Comparison of ENCODE assay signal across 9 mouse cellular contexts in the genomic region with DNA sequence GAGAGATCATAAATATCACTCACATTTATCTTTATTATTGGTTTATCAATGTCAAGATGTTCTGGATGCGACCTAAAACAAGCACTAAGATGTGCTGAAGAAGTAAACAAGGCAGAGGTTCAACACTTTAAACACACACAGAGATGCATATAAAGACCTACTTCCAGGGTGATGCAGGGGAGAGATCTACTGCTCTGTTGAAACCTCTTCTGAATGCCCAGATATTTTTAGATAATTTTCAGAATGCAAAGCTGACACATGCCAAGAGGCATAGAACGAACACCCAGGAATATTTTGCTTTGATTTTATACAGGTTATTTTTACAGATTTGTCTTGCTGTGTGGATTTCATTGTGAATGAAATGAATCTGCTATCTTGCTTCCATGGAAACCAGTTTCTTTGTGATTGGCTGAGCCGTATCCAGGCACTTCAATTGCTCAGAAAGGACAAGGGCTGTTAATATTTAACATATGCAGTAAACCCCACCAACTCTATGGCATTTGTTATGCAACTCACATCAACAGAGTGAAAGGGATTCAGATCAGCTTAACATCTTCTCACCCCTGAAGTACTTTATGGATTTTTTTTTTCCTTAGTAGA.
DNase-seq lines count a peak whose midpoint lies in the region; ATAC-seq and TF ChIP-seq lines count a peak whose summit lies in the region.
"Had no signal": no experiment of that assay in that cellular context is flagged by ENCODE, and none has a peak within 500 bp of the region (broad histone marks: within the 10 kb centered on the region; RNA-seq: fewer than 3 reads in every experiment).

No protein-coding gene starts in this region.

- H3K27me3 ChIP-seq in hindbrain, embryonic 15.5 days: no peaks in the 10 kb centered on the region
- H3K27me3 ChIP-seq in lung, postnatal 0 days (replicated peaks; ENCODE audit: insufficient read depth, low read length): no peaks in the 10 kb centered on the region
- no peaks in the 10 kb centered on the region for H3K27me3 ChIP-seq in stomach, postnatal 0 days (ENCODE audit: control insufficient read depth, insufficient read depth, low read length)
- H3K27me3 ChIP-seq: embryonic facial prominence, embryonic 13.5 days had no signal

- no peak for TF ChIP-seq EP300 in lung, postnatal 0 days (IDR thresholded peaks at IDR 0.05)
- no peak for TF ChIP-seq EP300 in stomach, postnatal 0 days (optimal IDR thresholded peaks at IDR 0.05)

- no peak overlapping the region for H3K9ac ChIP-seq in hindbrain, embryonic 15.5 days
- no peak overlapping the region for H3K9ac ChIP-seq in lung, postnatal 0 days (replicated peaks; ENCODE audit: low read depth)
- H3K9ac ChIP-seq in stomach, postnatal 0 days (ENCODE audit: low read length): no peak overlapping the region
- H3K9ac ChIP-seq: embryonic facial prominence, embryonic 13.5 days had no signal

- no peak for TF ChIP-seq CTCF in lung, postnatal 0 days (IDR thresholded peaks at IDR 0.05)
- no peak for TF ChIP-seq CTCF in stomach, postnatal 0 days (IDR thresholded peaks at IDR 0.05; ENCODE audit: low read depth)

- H3K4me1 ChIP-seq in hindbrain, embryonic 15.5 days (replicated peaks): peaks cover 26% of the 10 kb centered on the region
- no peaks in the 10 kb centered on the region for H3K4me1 ChIP-seq in lung, postnatal 0 days (ENCODE audit: insufficient read depth, low read depth, low read length)
- no peaks in the 10 kb centered on the region for H3K4me1 ChIP-seq in stomach, postnatal 0 days (replicated peaks; ENCODE audit: control insufficient read depth, insufficient read depth)

- peak; percentile 74 for ATAC-seq in hindbrain, embryonic 15.5 days (ENCODE audit: low FRiP score, low read depth)
- peak; percentile 83 for ATAC-seq in lung, postnatal 0 days
- peak; percentile 40; the same call in 1 of the 2 replicates for ATAC-seq in stomach, postnatal 0 days (ENCODE audit: low FRiP score, low TSS enrichment)

- H3K9me3 ChIP-seq in hindbrain, embryonic 15.5 days: no peaks in the 10 kb centered on the region
- H3K9me3 ChIP-seq in lung, postnatal 0 days (ENCODE audit: low read length): no peaks in the 10 kb centered on the region
- no peaks in the 10 kb centered on the region for H3K9me3 ChIP-seq in stomach, postnatal 0 days (ENCODE audit: control insufficient read depth, low read length)
- H3K9me3 ChIP-seq: embryonic facial prominence, embryonic 13.5 days had no signal

- no peaks in the 10 kb centered on the region for H3K36me3 ChIP-seq in hindbrain, embryonic 15.5 days
- H3K36me3 ChIP-seq in lung, postnatal 0 days (ENCODE audit: insufficient read depth, low read length): no peaks in the 10 kb centered on the region
- no peaks in the 10 kb centered on the region for H3K36me3 ChIP-seq in stomach, postnatal 0 days (ENCODE audit: control insufficient read depth, insufficient read depth, low read length)
- H3K36me3 ChIP-seq: embryonic facial prominence, embryonic 13.5 days had no signal

- peak overlapping the region; percentile 73 for H3K27ac ChIP-seq in hindbrain, embryonic 15.5 days (replicated peaks)
- no peak overlapping the region for H3K27ac ChIP-seq in lung, postnatal 0 days (ENCODE audit: low read length)
- no peak overlapping the region for H3K27ac ChIP-seq in stomach, postnatal 0 days (replicated peaks)
- H3K27ac ChIP-seq: embryonic facial prominence, embryonic 13.5 days had no signal

- no peak overlapping the region for H3K4me2 ChIP-seq in hindbrain, embryonic 15.5 days
- no peak overlapping the region for H3K4me2 ChIP-seq in lung, postnatal 0 days (replicated peaks; ENCODE audit: low read depth, low read length)
- no peak overlapping the region for H3K4me2 ChIP-seq in stomach, postnatal 0 days (replicated peaks; ENCODE audit: low read depth)
- H3K4me2 ChIP-seq: embryonic facial prominence, embryonic 13.5 days had no signal

- peak; percentile 60 for DNase-seq in right cerebral cortex, adult 18-20 months
- no peak for DNase-seq in right cerebral cortex, postnatal 14 days
- DNase-seq in lung, postnatal 0 days (ENCODE audit: low spot score): peak; percentile 84
- peak; percentile 31 for DNase-seq in stomach, postnatal 0 days (ENCODE audit: low spot score)
- DNase-seq in adipocyte (ENCODE audit: low spot score): no peak
- no peak for DNase-seq in heart, adult 18-20 months
- DNase-seq in cerebellum, adult 11 months: no peak

- no peak overlapping the region for H3K4me3 ChIP-seq in hindbrain, embryonic 15.5 days
- H3K4me3 ChIP-seq in lung, postnatal 0 days (ENCODE audit: low read depth, low read length): no peak overlapping the region
- no peak overlapping the region for H3K4me3 ChIP-seq in stomach, postnatal 0 days (ENCODE audit: low read depth, low read length)
- H3K4me3 ChIP-seq: embryonic facial prominence, embryonic 13.5 days had no signal

- WGBS in hindbrain, embryonic 15.5 days: 27% methylated on average over 3 of the region's 3 CpGs
- 41% methylated on average over 3 of the region's 3 CpGs for WGBS in lung, postnatal 0 days
- WGBS in stomach, postnatal 0 days: 34% methylated on average over 3 of the region's 3 CpGs

Comparison
In these comparisons a context has a peak if more than half of its experiments do, and no peak if none do; other contexts are left out.
1. DNase-seq: peak in right cerebral cortex, adult 18-20 months (single experiment), lung, postnatal 0 days (single experiment) and stomach, postnatal 0 days (single experiment); none in right cerebral cortex, postnatal 14 days (single experiment), adipocyte (single experiment), heart, adult 18-20 months (0 of 2) and cerebellum, adult 11 months (single experiment).
2. Peak in every context shown above with its lines, with median percentiles within 50 percentile points of each other: ATAC-seq.